Mouse (Mus musculus): ENCODE results near the gene Eepd1. TPM values are rescaled to one million over a fixed set of nuclear protein-coding genes. Genes with fewer than 3 reads are reported as not detected.

The Eepd1 gene
- total RNA-seq, 4 experiments from 2014 or later, result 16.6 to 24.4 (median 20.6) TPM

DNA sequence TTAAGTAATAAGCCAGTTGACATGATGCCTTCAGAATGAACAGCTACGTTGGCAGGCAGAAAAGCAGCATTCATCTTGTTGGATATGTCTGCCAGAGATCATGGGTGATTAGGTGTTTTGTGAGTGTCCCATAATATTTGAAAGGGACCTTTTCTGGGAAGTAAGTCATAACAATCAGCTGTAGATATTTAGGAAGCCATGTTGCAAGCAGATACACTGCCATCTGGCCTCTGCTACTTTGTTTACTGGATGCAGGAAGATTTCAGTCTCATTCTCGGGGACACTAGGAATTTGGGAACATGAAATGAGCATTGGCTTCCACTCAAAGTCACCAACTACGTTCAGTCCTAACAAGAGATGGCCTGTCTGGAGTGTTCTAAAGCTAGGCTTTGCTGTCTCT, 54.1 kb downstream of the Eepd1 start:
- no peak for DNase-seq (ENCODE audit: low spot score)

DNA sequence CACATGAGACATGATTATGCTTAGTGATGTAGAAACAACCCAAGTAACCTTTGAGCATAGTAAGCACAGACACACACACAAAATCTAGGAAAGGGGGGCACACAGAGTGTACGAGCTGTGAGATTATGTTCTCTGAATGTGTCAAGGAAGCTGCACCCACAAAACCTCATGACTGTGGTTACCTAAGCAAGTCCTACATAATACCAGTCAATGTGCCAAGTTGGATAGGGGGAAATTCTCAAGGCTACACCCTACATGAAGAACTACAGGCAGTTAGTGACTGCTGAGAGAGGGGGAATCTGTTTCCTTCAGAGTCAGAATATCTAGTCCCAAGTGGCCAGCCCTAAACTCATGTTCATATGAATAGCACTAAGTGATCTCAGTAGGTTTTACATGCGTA, 58.1 kb downstream of the Eepd1 start:
- DNase-seq (ENCODE audit: low spot score), result no peak

DNA sequence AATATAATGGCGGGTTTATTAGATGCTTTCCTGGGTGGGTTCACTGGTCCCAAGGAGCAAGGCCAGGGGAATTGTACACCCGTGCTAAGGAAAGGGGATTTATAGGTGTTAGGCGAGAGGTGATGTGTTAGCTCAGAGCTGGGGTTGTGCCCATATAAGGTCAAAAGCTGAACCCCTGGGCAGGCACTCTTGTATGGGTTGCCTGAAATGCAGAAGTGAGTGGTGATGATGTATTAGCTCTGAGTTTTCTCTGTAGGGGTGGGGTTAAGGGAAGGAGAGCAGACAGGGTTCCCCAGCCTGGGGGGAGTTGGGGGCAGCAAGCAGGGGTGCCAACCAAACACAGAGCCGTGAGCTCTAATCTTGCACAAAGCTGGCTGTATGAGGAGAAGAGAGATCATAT, 60.0 kb downstream of the Eepd1 start:
- DNase-seq (ENCODE audit: low spot score), result no peak

DNA sequence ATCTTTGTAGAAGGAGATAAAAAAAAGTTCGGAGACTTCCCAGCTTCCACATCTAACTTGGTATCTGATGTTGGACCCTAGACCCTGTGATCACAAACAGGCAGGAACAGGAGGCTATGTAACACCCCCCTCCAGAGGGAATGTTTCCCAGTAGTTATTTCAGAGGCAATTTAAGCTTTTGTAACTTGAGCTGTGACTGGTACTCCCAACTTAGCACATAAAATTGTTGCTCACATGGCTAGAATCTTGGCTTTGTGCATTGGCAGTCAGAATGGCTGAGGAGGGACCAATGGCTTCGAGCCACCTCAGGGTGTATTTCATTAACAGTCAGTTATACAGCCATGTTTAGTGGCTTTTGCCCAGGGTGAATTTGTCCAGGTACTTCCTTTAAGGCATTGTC, 63.9 kb downstream of the Eepd1 start:
- DNase-seq (ENCODE audit: low spot score), result peak; percentile 35

DNA sequence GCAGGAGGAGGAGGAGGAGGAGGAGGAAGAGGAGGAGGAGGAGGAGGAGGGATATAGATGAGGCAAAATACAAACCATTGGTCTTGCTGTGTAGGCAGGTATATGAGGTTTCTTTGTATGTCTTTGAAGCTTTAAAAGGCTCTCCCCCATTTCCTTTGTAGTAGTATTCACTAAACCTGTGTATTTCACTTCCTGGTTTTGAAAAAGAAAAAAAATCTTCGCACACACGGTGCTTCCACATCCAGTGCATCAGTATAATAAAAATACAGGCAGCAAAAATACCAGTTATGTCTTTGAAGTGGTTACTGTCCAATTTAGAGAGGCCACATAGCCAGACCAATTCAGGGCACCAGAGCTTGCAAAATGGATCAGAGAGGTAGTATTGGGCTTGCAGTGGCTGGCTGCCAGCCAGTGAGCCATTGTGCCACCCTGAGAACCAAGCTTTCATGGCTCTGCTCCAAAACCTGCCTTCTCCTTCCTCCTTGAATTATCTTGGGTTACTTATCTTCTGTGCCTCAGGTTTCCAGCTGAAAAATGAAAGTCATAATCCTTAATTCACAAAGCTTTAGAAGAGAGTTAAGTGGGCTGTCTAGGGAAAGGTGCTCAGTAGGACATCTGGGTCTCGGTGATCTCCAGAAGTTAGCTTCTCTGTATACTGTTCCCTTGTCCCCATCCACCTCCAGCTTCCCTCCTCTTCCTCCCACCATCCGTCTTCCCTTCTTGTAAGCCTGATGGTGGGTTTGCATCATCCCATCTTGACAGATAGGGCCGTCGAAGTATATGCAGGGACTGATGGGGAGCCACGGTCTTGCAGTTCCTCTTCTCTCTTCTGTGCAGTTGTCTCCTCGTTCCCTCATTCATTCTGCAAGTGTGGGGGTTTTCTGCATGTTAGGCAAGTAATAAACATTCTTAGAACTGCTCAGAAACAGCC, 68.0 kb downstream of the Eepd1 start:
- no peak for DNase-seq (ENCODE audit: low spot score)

DNA sequence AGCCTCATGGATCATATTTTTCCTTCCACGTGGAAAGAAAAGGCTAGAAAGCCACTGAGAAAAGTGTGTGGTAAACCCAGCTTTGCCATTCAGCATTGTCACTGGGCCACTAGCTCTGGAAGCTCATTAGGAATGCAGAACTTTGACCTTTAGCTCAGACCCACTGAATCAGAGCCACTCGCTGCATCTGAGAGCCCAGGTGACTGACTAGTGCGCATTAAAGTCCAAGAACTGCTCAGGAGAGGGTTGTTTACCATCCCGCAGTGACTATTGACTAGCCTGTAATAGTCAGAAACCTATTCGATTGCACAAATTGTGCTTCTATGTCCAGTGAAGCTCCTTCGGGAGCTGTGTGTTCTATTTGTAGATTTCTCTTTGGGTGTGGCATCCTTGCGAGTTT, 68.8 kb downstream of the Eepd1 start:
- DNase-seq (ENCODE audit: low spot score), result no peak

DNA sequence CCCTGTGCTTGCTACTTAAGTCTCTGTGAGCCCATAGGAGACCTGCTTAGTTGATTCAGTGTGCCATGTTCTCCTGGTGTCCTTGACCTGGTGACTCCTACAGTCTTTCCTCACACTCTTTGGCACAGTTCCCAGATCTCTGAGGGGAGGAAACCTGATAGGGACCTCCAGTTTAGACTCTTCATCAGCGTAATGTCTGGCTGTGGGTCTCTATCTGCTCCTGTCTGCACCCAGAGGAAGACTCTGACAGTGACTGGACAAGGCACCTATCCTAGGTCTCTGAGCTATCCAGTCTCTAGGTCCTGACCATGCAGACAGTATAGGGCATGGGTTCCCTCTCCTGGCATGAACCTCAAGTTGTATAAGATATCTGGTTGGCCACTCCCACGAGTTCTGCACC, 71.2 kb downstream of the Eepd1 start:
- no peak for DNase-seq (ENCODE audit: low spot score)

DNA sequence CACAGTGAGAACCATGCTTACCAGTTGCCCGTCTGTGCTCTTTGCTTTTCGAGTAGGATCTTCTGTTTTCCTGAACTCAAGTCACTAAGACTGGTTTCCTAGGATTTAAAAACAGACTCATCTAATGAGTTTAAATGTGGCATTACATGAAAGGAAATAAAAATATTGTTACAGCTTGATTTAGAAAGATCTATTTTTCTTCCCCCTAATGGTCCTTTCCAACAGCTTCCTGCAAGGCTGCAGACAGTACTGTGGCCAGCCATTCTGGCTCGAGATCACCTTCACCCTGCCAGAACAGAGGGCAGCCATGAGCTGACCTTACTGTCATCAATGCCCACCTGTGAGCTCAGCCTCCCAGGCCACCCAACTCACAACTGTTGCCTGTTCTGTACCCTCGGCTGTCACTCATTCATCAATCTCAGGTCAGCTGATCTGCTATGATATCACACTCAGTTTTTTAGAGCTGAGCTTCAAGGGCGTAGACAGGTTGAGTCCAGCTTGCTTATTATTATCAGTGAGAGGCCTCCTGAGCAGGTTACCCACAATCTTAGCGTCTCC, 73.0 kb downstream of the Eepd1 start:
- peak; percentile 22 for DNase-seq (ENCODE audit: low spot score)

DNA sequence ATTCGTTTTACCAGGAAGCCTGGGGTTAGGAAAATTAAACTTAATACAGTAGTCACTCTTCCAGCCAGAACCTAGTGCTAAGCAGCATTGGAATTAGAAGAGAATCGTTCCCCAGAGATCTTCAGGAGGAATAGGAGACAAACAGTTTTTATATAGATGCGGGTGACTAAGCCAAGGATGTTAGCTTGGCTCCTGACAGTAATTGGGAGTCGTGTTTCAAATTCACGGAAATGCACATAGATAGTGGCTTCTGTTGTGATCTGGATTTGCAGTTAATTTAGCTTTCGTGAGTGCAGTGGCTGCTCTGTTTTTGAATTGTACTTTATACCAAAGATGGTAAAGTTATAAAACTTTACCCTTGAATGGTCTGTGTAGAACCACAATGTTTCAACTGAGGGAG, 73.9 kb downstream of the Eepd1 start:
- DNase-seq (ENCODE audit: low spot score), result peak; percentile 28

DNA sequence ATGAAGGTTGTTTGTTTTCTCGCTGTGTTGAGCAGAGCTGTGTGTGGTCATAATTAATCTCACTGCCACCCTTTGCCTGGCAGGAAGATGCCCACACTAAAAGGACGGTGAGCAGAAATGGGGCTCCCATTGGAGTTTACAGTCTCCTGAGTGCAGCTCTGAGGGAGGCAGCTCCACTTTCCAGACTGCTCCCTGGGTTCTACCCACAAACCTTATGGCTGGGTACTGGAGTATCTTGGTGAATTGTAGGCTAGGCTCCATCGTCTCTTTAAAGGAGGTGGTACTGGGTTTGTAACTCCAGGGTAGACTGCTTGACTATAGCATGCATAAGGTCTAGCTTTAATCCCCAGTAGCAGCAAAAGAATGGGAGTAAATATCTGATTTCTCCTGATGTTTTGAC, 74.7 kb downstream of the Eepd1 start:
- DNase-seq (ENCODE audit: low spot score), result no peak

DNA sequence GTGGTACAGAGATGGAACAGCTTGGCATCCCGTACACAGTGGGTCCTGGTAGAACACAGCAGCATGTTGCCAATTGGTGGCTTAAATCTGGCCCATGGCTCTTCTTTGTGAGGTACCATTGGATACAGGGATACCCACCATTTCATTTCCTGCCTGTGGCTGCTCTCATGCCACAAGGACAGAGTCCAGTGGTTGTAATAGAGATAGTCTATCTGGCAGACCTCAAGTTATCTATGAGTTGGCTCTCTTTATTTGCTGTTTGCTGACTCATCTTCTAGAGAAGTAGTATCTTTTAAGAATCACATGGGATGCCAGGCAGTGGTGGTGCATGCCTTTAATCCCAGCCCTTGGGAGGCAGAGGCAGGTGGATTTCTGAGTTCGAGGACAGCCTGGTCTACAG, 76.0 kb downstream of the Eepd1 start:
- no peak for DNase-seq (ENCODE audit: low spot score)

DNA sequence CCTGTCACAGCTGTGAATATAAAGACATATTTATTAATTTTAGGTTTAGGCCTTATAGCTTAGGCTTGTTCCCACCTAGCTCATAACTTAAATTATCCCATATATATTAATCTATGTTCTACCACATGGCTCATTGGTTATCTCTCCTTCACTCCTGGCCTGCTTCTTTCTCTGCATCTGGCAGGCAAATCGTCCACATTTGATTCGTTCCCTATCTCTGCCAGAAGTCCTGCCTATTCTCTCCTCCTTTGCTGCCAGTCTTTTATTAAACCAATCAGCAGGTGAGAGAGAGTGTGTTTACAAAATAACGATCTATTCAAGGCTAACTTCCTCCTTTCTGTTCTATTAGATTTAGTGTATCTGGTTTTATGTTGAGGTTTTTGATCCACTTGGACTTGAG, 77.5 kb downstream of the Eepd1 start:
- DNase-seq (ENCODE audit: low spot score), result no peak

DNA sequence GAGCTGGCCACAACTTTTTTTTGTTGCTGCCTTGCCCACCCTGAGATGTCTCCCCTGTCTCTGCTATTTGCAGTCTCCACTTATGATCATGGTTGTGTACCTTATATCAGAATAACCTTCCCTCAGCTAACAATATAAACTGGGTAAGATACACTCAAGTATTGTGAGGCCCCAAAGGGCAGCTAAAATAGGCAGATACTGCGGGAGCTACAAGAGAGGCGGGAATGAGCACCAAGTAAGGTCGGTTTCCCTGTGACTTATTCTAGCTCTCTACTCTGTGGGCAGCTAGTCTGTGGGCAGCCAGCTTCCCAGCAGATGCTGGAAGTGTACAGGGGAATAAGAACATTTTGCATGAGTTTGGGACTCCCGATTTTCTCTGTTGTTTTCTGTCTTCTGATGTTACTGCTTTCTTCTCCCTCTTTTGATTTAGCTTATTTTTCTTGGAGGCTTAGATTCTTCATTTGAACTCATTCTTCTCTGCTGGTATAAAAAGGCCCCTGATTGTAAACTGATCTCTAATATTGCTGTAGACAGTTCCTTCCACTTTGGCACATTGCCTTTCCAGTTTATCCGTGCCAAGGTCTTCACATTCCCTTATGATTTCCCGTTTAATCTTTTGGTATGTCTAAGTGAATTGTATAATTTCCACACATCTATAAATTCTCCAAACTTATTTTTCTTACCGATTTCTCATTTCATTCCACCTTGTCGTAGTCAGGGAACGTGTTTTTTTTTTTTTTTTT, 78.8 kb downstream of the Eepd1 start:
- no peak for DNase-seq (ENCODE audit: low spot score)

DNA sequence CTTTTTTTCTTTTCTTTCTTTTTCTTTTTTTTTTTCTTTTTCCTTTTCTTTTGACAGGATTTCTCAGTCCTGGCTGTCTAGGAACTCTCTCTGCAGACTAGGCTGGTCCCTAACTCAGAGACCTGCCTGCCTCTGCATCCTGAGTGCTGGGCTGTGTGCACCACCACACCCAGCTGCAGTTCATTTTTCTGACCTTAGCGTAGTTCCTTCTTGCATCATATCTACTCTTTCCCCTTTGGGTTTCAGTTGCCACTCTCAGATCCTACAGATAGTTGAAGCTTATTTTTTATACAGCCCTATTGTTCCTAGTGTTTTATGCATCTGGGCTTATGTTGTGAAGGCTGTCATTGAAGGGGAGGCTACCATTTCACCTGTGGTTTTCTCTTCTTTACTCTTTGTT, 79.8 kb downstream of the Eepd1 start:
- DNase-seq (ENCODE audit: low spot score), result no peak

DNA sequence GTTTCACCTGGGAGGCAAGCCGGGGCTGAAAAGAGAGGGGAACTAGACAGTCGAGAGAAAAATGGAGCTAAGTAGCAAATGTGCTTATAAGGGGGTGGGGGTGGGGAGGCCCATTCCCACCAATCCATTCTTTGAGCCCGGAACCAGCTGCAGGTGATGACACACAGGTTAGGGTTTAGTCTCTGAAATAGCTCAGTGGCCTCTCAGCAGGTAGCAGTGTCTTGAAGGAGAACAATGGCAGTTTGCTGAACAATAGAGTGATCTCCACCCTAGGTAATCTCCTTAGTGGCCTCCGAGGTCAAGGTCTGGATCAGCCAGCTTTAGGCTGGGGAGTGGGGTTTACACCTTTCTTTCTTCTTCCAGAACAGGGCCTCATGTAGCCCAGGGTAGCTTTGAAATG, 82.5 kb downstream of the Eepd1 start:
- DNase-seq (ENCODE audit: low spot score), result no peak

DNA sequence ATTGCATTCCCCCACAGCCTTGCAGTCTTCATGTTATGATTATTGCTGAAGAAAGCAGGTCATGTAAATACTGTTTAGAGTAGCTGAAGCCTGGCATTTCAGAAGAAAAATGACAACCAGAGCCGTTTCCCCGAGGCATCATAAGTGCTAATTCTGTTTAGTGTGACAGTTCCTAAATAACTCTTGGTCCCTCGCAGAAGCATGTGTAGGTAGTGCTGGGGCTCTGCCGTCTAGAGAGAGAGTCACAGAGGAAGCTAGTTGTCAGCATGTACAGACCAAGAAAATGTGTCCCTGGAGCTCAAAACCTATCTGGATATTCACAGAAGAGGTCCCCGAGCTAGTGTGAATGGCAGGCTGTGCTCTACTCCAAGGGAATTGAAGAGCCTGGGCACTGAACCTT, 85.7 kb downstream of the Eepd1 start:
- no peak for DNase-seq (ENCODE audit: low spot score)

DNA sequence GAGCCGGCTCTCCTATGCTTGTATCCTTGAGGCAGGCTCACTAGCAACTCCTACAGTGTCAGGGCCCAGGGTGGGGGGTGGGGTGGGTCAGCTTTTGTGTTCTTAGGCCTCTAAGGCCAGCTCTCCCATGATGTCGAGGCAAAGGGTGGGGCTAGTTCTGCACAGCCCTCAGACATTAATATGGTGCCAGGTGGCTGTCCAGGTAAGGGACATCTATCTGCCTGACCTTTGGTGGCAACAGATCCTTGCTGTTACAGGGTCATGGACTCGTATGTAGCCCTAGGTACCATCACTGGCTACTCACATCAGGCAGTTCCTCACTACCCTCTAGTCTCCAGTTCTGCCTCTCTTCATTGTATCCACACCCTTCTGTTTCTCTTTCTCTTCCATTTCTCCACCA, 87.4 kb downstream of the Eepd1 start:
- no peak for DNase-seq (ENCODE audit: low spot score)

DNA sequence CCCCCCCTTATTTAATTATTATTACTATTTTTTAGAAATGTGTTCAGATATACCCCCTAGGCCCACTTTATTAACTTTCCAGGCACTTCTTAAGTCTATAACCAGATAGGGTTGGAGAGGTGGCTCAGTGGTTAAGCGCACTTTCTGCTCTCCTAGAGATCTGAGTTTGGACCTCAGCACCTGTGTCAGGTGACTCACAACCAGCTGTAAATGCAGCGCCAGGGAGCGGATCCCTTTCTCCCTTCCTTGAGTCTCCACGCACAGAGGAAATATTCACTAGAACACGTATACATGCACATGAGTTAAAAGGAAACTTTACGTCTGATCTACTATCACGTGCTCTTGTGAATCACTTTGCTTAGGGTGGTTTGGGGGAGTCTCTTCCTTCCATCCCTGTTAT, 88.7 kb downstream of the Eepd1 start:
- no peak for DNase-seq (ENCODE audit: low spot score)

DNA sequence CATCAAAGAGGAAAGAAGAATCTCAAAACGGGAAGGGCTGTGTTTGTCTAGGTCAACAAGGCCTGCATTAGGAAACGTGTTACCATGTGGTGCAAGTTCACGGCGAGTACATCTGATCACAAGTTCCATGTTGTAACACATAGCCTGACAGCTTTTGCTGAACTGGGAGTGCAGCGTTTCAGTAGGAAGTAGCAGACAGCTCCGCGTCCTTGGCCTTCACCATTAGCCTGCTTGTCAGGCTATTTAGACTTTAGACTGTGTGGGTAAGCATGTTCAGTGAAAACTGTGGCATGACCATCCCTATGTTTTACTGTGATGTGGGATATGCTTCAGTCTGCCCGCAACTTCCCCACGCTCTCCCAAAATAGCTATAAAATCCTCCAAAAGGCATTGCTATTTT, 89.1 kb downstream of the Eepd1 start:
- no peak for DNase-seq (ENCODE audit: low spot score)

DNA sequence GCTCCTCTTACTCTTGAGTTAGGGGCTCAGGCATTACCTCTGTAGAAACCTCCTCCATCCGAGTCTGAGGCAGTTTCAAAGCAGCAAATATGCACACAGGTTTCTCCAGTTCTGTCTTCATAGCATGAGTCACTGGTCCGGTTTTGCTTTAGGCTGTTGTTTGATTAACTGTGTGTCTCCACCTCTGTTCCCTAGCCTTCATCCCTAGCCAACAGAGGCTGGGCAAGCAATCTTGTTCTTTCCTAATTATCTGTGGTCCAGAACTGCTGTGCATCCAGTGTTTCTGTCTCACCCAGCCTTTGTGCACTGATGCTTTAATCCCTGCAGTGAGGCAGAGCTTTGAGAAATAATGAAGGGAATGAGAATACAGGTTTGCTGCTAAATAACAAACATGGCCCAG, 90.0 kb downstream of the Eepd1 start:
- no peak for DNase-seq (ENCODE audit: low spot score)

DNA sequence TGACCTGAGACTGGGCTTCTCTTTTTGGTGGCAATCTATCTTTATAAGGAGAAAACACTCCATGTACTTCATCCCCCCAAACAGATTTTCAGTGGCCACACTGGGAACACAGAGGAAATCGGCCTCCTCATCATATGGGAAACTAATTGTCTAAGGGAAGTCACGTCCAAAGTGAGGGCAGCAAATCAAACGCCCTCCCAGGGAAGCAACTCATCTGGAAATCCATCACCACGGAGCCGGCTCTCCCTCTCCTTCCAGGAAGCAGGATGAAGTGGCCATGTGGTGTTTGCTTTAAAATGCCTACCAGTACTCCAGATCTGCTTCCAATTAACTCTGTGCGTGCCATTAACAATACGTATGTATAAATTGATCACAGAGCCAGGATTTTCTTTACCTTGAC, 92.4 kb downstream of the Eepd1 start:
- peak; percentile 78 for DNase-seq (ENCODE audit: low spot score)

DNA sequence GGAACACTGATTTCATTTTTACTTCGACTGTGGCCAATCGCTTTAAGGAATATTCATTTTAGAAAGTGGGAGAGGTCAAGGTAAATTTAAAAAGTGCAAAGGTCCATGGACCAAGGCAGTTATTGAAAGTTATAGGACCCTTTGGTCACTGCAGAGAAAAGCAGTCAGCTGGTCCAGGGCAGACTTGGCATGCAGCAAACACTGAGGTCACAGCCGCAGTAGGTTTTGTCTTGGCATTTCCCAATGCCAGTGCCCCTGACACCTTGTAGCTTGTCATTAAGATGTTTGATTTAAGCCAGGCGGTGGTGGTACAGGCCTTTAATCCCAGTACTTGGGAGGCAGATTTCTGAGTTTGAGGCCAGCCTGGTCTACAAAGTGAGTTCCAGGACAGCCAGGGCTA, 92.8 kb downstream of the Eepd1 start:
- DNase-seq (ENCODE audit: low spot score), result no peak

All from heart, adult 8-10 months (tissue).